Comparison of ENCODE assay signal across 16 mouse cellular contexts in genomic region chr15:4808131-4808530, GRCm38 (mm10).
"Had no signal": no experiment of that assay in that cellular context is flagged by ENCODE, and none has a peak within 500 bp of the region (broad histone marks: within the 10 kb centered on the region; RNA-seq: fewer than 3 reads in every experiment).

No protein-coding gene starts in this region.

- H3K4me1 ChIP-seq: limb, embryonic 15.5 days; liver, embryonic 12.5 days; midbrain, embryonic 10.5 days; neural tube, embryonic 12.5 days; stomach, embryonic 15.5 days had no signal

- ATAC-seq: liver, embryonic 12.5 days had no signal

- H3K27me3 ChIP-seq: limb, embryonic 15.5 days; liver, embryonic 12.5 days; neural tube, embryonic 12.5 days; stomach, embryonic 15.5 days had no signal

- DNase-seq: kidney, postnatal 25 days; layer of hippocampus, adult 9-11 months; layer of hippocampus, postnatal 36 days; lung, embryonic 14.5 days; lung, postnatal 4 days; midbrain, embryonic 14.5 days; retina, postnatal 1 day; right cerebral cortex, postnatal 4 days; spleen, adult 18-20 months; thymus, postnatal 36 days had no signal

- H3K4me3 ChIP-seq: limb, embryonic 15.5 days; liver, embryonic 12.5 days; midbrain, embryonic 10.5 days; myocyte; neural tube, embryonic 12.5 days; stomach, embryonic 15.5 days had no signal

- H3K36me3 ChIP-seq: limb, embryonic 15.5 days; liver, embryonic 12.5 days; midbrain, embryonic 10.5 days; neural tube, embryonic 12.5 days; stomach, embryonic 15.5 days had no signal

- H3K27ac ChIP-seq: limb, embryonic 15.5 days; liver, embryonic 12.5 days; midbrain, embryonic 10.5 days; neural tube, embryonic 12.5 days; stomach, embryonic 15.5 days had no signal
